Mouse (Mus musculus) small intestine, adult 2 months (tissue): ENCODE data around the gene Gpm6a. TPM values are rescaled to one million over a fixed set of nuclear protein-coding genes. Genes with fewer than 3 reads are reported as not detected.

ENCODE experiments used
- H3K27ac ChIP-seq: fragments of 200-500 bp; 2 replicates; pipeline ENCODE4 v1.5.1; 2012; ENCODE audit warnings: low read depth, low read length, control low read depth, inconsistent platforms; ENCODE audit not compliant: insufficient read depth
- H3K27me3 ChIP-seq: fragments of 200-500 bp; 2 replicates; pipeline ENCODE4 v1.6.1; 2012; ENCODE audit warnings: mild to moderate bottlenecking, moderate library complexity, low read length, inconsistent platforms; ENCODE audit not compliant: control insufficient read depth, insufficient read depth
- H3K36me3 ChIP-seq: fragments of 200-500 bp; 2 replicates; pipeline ENCODE4 v1.6.1; 2012; ENCODE audit warnings: mild to moderate bottlenecking, low read length, control low read depth, inconsistent platforms; ENCODE audit not compliant: control insufficient read depth, insufficient read depth
- H3K4me1 ChIP-seq: fragments of 200-500 bp; 2 replicates; pipeline ENCODE4 v1.6.1; 2012; ENCODE audit warnings: low read length, inconsistent platforms, mixed read lengths; ENCODE audit not compliant: control insufficient read depth, insufficient read depth, insufficient read length
- H3K4me3 ChIP-seq: fragments of 200-500 bp; 2 replicates; pipeline ENCODE4 v1.5.1; 2012; ENCODE audit warnings: low read depth, mild to moderate bottlenecking, control low read depth, inconsistent platforms, low read length, moderate library complexity
- CTCF ChIP-seq: fragments of 200-500 bp; IDR thresholded peaks from 2 replicates; pipeline ENCODE4 v1.5.1; 2012; ENCODE audit warnings: low read depth, mild to moderate bottlenecking, control low read depth, inconsistent platforms, low read length, moderate library complexity, mixed read lengths; ENCODE audit not compliant: insufficient replicate concordance, insufficient read length; ENCODE audit errors: extremely low read depth
- POLR2A ChIP-seq: fragments of 200-500 bp; IDR thresholded peaks from 2 replicates; pipeline ENCODE4 v1.6.1; 2012; ENCODE audit warnings: low read depth, mild to moderate bottlenecking, control low read depth, inconsistent platforms, low read length, moderate library complexity
- WGBS: fragments of 180-500 bp; shearing (Covaris S2); methylation state at CpG from one replicate; pipeline ENCODE4 v1.1.7; 2018; 5-methylcytosine and 5-hydroxymethylcytosine counted together
- polyA plus RNA-seq: library from polyadenylated mRNA; depleted of rRNA; stranded (reverse); fragments of >200 nt; gene quantifications from 2 replicates; pipeline ENCODE4 v1.2.3, GENCODE M21; 2012

Gpm6a gene
- polyA plus RNA-seq, 1 experiment: 0.04 TPM

DNA sequence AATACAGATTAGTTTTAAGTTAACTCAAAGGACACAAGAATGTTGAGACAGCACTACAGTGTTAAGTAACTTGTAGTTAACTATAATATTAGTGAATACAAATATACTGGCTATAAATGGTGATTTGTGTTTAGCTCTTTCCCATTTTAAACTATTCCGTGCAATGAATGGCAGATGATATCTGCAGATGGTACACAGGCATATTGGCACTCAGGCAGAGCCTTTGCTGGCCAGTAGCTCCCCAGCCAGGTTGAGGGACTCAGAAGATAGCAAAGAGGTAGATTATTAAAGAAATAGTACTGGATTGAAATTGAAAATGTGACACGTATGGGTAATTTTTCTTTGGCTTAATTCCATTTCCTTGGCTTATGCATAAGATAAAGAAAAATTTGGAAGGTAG lies 21.3 kb downstream of the Gpm6a start:
- Histone ChIP-seq H3K4me3 (no peak overlapping the region), H3K27me3 (no peaks in the 10 kb centered on the region), H3K36me3 (no peaks in the 10 kb centered on the region), H3K4me1 (no peaks in the 10 kb centered on the region), H3K27ac (no peak overlapping the region)
- 90% methylated on average over 2 of the region's 2 CpGs for WGBS
- TF ChIP-seq POLR2A (no peak), CTCF (no peak)

DNA sequence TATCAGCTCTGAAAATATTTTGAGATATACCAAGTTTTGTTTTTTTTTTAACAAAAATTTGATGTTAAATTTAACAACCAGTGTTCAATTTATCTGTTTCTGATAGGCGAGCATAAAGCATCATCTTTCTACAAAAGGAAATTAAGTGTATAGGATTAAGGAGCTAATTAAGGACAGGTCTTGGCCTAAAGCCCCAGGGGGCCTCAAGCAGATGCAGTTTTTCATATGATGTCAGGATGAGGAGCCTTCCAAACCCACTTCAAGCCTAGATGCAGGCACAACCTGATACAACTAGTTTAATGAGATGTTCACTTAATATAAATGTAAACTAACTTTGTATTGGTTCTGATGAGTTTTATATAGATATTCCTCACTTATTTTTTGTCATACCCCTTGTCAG lies 22.0 kb downstream of the Gpm6a start:
- Histone ChIP-seq H3K4me1 (no peaks in the 10 kb centered on the region), H3K27ac (no peak overlapping the region), H3K4me3 (no peak overlapping the region), H3K27me3 (no peaks in the 10 kb centered on the region), H3K36me3 (no peaks in the 10 kb centered on the region)
- 71% methylated on average over 1 of the region's 1 CpGs for WGBS
- TF ChIP-seq POLR2A (no peak), CTCF (no peak)

DNA sequence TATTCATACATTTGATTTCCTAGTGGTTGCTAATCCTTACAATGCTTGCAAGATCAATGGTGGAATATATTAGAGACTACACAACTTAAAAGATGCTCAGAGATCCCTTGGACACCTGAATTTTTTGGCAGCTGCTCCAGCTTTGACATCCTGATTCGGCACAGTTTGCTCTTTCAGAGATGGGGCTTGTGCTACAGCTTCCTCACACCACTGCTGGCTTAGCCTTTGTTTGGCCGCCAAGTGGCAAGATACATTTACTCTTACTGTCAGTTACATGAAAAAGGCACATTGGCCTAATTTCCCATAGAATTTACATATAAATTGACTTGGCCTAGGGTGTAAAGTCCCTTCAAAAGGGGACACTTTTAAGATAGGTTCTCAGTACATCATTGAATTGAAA lies 32.1 kb downstream of the Gpm6a start:
- 66% methylated on average over 2 of the region's 2 CpGs for WGBS
- Histone ChIP-seq H3K27me3 (no peaks in the 10 kb centered on the region), H3K4me1 (no peaks in the 10 kb centered on the region)

DNA sequence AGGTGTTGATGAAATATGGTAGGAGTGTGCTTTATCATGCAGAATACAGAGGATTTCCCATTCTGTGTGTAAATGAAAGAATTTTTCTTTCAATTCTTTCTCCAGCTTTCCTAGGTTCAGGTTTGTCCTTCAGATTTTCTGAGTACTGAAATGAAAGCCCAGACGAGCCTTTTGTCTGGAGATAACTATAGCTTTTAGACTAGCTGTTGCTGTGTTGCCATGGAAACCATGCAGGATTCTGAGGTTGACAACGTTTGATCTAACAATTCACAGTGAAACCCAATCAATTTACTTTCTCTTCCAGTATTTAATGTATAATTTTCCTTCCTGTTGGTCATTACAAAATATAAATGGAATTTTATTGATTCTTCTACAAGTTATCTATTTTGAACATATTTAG lies 34.5 kb downstream of the Gpm6a start:
- Histone ChIP-seq H3K27me3 (no peaks in the 10 kb centered on the region), H3K4me1 (no peaks in the 10 kb centered on the region), H3K4me3 (no peak overlapping the region), H3K27ac (no peak overlapping the region), H3K36me3 (no peaks in the 10 kb centered on the region)
- 13% methylated on average over 2 of the region's 2 CpGs for WGBS
- TF ChIP-seq POLR2A: no peak
- TF ChIP-seq CTCF: no peak

More for the DNA sequence above, 32.1 kb downstream of the Gpm6a start:
- no peak overlapping the region for H3K4me3 ChIP-seq
- TF ChIP-seq POLR2A: no peak
- no peak for TF ChIP-seq CTCF
- no peak overlapping the region for H3K27ac ChIP-seq
- H3K36me3 ChIP-seq: no peaks in the 10 kb centered on the region

DNA sequence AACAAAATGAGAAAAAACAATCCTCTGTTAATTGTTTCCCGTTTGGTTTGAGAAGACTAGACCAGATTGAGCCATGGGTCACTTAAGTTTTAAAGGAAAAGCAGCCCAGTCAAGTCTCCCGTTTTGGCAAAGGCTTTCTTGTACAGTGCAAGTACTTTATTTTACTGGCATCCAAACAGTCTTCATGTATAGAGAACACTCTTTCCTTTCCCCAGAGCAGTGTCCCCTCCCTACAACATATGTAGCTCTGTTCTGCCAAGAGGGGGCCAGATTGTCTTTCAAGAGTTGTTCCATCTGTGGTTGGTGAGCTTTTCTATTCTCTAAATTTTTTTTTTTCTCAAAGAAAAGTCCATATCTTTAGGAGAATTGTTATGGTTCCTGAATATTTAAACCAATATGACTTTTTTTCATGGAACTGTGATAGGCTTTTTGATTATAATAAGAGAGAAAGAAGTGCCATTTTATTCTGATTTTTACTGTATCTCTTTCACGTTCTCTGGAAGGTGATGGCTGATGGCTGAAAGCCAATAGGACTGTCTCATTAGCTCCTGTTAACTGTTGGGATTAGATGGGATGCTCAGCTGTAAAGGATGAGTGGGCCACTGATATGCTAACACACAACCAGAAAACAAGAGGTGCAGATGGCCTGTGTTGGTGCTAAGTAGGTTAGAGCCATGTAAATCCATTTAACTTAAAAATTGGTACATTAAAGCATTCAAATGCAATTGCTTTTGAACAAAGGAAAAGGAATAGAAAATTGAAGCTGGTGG lies 37.4 kb downstream of the Gpm6a start:
- no peak overlapping the region for H3K4me3 ChIP-seq
- H3K27ac ChIP-seq: no peak overlapping the region
- H3K4me1 ChIP-seq: no peaks in the 10 kb centered on the region
- H3K27me3 ChIP-seq: no peaks in the 10 kb centered on the region
- H3K36me3 ChIP-seq: no peaks in the 10 kb centered on the region
- TF ChIP-seq POLR2A: no peak
- TF ChIP-seq CTCF: no peak
- WGBS: 67% methylated on average over 3 of the region's 3 CpGs

DNA sequence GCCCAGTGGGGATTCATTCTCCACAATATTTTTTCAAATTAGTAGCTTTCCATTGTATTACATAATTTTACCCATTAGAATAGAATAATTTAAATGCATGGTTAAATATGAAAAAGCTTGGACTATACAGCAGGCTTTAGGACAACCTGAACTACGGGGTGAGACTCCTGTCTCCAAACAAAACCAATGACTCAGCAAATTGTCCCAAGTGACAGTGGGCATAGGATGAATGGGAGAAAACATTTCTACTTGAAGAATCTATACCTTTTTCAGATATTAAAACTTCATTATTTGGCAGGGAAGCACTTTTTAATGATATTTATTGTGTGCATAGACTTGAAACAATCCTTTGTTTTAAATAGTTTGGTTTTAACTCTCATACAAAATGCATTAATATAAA lies 41.0 kb downstream of the Gpm6a start:
- TF ChIP-seq CTCF (no peak), POLR2A (no peak)
- Histone ChIP-seq H3K27me3 (no peaks in the 10 kb centered on the region), H3K27ac (no peak overlapping the region), H3K4me1 (no peaks in the 10 kb centered on the region), H3K4me3 (no peak overlapping the region), H3K36me3 (no peaks in the 10 kb centered on the region)
- 60% methylated on average over 1 of the region's 1 CpGs for WGBS

DNA sequence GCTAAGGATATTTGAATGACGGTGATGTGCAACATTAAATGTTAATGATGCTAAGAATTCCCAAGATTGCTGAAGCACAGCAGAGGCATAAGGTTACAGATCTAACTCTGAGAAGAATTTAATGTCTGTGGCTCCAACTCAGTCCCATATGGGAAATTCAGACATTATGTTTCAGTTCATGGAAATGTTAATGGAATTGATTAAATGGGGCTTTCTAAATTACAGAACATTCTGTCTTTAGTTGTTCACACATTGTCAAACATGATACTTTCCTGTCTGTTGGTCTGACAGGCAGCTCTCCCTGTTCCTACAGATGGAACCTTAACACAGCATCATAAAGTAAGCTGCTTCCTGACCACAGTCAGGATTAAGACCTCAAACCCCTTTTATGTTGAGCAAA lies 47.8 kb downstream of the Gpm6a start:
- WGBS: 88% methylated on average over 1 of the region's 1 CpGs
- no peaks in the 10 kb centered on the region for H3K36me3 ChIP-seq
- H3K27me3 ChIP-seq: no peaks in the 10 kb centered on the region
- no peaks in the 10 kb centered on the region for H3K4me1 ChIP-seq
- H3K27ac ChIP-seq: no peak overlapping the region
- H3K4me3 ChIP-seq: no peak overlapping the region
- no peak for TF ChIP-seq POLR2A
- no peak for TF ChIP-seq CTCF
